Mouse (Mus musculus): ENCODE results near the gene Myo18b. TPM values are rescaled to one million over a fixed set of nuclear protein-coding genes. Genes with fewer than 3 reads are reported as not detected.

The Myo18b gene
- total RNA-seq, 2 experiments from 2014 or later: 6.4 to 20.1 TPM

GRCm38 (mm10) chr5:112747306-112747930, 148.7 kb downstream of the Myo18b start:
- no peak for DNase-seq

- no peak for DNase-seq
These were observed 151.0 kb downstream of the Myo18b start for GRCm38 (mm10) chr5:112745176-112745575.

- no peak for DNase-seq
These were observed 151.6 kb downstream of the Myo18b start for GRCm38 (mm10) chr5:112744571-112744970.

DNA sequence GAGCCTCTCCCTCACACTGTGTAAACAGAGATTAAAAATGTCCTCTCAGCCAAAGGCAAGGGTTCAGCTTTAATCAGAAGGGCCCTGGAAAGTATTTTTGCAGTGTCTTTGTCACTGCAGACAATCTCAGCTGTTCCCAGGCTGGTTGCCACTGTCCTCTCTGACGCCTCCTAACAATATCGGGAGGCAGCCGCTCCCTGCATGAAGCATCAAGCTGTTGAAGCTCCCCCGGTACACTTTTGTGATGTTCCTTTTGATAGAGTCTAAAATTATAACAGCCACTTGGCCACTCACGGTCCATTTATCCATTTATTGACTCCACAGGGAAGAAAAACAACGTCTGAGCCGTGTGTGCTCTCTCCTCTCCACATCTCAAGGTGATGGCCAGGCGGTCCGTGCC, 153.0 kb downstream of the Myo18b start:
- DNase-seq: no peak

GRCm38 (mm10) chr5:112740651-112741050, 155.5 kb downstream of the Myo18b start:
- DNase-seq: no peak

DNA sequence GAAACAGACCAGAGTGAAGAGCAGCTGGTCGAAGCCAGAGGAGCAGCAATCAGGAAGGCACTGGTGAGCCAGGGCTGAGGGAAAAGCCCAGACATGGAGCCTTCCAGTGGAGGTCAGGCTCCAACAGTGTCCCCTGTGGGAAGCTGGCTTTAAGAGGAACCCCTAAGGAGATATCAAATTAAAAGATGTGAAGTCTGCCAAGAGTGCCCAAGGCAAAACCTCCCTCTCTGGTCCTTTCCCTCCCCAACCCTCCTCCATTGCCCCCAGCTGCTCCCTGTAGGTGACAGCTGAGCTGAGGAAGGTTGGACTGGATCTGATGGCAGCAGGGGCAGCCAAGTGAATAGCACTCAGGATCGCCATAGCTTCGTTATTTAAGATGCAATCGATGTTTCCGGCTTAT, 161.1 kb downstream of the Myo18b start:
- DNase-seq: no peak

GRCm38 (mm10) chr5:112730604-112731003, 165.6 kb downstream of the Myo18b start:
- DNase-seq: no peak

DNA sequence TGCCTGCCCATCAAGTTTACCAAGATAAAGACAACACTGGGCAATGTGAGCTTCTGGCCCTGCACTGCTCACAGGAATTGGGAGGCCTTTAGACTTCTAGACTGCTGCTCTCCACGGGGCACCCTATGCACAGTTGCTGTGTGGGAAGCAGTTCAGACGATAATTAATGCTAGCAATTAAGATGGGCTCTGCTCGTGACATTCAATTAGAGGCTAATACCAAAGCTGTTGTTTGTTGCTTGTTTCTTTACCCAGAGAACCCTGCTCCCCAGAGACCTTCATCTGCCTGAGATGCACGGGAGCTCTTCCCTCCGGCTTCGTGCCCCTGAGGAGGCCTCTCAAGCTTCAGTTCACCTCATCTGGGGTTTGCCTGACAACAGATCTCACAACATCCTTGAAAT, 167.7 kb downstream of the Myo18b start:
- DNase-seq: no peak

DNA sequence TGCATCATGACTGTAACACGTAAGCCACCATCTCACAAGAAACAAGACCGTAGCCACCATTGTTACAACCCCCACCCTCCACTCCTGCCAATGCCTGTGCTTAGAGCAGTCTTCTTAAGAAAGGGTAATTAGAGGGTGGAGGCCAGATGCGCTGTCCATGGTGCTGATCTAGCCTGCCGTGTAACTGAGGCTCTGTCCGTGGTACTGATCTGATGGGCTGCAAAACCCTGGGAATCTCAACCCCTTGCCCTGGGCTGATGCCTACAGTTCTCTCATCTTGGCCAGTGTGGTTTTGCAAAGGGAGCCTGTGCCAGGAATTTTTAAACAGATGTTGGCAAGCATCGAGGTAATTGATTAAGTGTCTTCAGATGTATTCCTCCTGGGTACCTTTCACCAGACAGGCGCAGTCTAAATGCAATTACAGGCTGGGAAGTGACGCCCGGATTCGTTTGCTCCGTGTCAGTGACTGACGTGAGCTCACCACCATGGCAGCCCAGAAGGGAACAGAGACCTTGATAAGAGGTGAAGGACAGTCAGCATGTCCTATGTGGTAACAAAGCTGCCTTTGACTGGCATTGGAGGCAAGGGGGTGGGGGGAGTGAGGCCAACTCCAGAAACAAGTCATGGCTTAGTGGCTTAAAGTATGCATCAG, 177.4 kb downstream of the Myo18b start:
- DNase-seq: peak; percentile 90

- no peak for DNase-seq
These were observed 181.3 kb downstream of the Myo18b start for GRCm38 (mm10) chr5:112714679-112715446.

- DNase-seq: no peak
These were observed 186.3 kb downstream of the Myo18b start for GRCm38 (mm10) chr5:112709831-112710230.

GRCm38 (mm10) chr5:112708441-112708840, 187.7 kb downstream of the Myo18b start:
- DNase-seq: no peak

GRCm38 (mm10) chr5:112707478-112707877, 188.7 kb downstream of the Myo18b start:
- no peak for DNase-seq

GRCm38 (mm10) chr5:112700794-112701193, 195.4 kb downstream of the Myo18b start:
- DNase-seq: no peak

DNA sequence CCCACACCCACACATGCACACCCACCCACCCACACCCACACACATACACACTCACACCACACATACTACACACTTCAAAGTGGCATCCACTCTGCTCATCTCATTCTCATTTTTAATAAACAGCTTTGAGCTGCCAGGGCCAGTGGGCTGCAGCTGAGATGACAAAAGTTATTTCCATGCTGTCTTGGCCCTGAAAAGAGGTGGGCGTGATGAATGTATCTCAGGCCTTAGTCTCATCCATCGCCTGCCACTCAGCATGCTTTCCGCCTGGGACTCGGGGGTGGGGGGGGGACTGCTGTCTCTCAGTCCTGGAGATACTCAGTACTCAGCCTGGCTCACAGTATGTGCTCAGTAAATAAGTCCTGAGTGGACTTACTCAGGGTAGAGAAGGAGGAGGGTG, 199.5 kb downstream of the Myo18b start:
- DNase-seq: no peak

DNA sequence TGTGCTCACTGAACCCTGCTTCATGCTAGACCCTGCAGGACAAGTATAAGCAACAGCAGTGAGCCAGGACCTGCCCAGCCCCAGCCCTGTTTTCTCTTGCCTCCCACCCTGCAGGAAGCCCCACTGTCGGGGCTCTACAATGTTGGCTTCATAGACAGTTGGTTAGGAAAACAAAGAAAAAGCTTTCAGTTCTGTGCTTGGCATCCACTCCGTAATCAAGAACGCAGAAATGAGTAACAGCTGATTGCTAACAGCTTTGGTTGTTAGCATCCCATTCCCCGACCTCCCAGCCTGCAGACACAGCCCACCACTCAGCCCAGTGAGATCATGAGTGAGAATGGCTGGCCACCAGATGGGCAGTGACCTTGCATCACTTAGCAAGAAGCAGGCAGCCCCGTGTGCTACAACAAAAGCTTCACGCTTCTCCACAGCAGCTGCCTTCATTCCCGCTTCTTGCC, 200.9 kb downstream of the Myo18b start:
- no peak for DNase-seq

DNA sequence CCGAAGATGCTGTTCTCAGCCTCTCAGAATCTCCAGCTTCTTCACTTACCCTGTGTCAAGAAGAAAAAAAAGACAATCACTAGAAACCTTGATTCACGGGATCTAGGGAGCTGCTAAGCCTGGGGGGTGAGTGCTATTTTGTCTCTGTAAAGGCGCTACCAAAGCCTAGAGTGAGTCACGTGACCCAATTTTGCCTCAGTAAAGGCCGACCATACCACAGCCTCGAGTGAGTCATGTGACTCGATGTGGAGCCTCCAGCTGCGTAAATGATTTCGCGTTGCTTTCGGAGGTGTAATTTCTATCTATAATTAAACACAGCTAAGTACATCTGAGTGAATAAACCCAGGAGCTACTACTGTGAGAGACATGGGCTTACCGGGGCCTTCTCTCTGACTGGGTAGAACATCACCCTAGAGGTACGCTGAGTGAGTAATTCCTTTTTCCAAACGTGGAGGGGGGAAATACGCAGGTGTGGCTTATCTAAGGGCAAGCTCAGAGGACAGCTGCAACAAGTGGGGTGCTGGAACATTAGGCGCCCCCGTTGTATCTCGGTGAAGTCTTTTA, 202.8 kb downstream of the Myo18b start:
- no peak for DNase-seq

- DNase-seq: no peak
These were observed 208.9 kb downstream of the Myo18b start for GRCm38 (mm10) chr5:112687100-112687818.

- DNase-seq: no peak
These were observed 209.7 kb downstream of the Myo18b start for GRCm38 (mm10) chr5:112686309-112687099.

GRCm38 (mm10) chr5:112679251-112679650, 216.9 kb downstream of the Myo18b start:
- DNase-seq: no peak

DNA sequence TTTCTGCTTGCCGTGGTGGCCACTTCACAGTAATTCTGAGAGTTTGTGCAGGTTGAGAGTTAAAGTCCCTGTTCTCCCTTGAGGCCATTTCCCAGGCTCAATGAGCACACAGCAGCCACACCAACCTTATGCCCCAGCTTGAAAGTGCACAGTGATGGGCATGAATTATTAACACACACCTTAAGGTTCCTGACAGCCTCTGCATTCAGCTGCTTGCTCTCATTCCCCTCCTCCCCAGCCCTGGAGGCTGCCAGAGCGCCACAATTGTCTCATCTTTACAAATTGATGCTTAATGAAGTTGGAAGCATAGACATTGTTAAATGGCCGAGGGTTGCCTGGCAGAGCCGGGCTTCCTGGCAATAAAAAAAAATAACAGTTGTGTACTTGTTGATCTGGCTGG, 218.0 kb downstream of the Myo18b start:
- no peak for DNase-seq
